Mouse (Mus musculus) stomach, postnatal 0 days (tissue): ENCODE measurements around the gene Gm20828.
"Not testable (repeated sequence)": the region's sequence is repeated elsewhere in the genome, so short reads cannot be mapped to it uniquely, and the experiment has no call there.

Source experiments
- CTCF ChIP-seq: IDR thresholded peaks from 2 replicates; pipeline ENCODE4 v1.5.1; 2016; ENCODE audit warnings: antibody characterized with exemption, low read depth, mild to moderate bottlenecking, moderate library complexity
- EP300 ChIP-seq: optimal IDR thresholded peaks from 2 replicates; pipeline ENCODE3; 2016; ENCODE audit warnings: antibody characterized with exemption

- not testable (repeated sequence) for TF ChIP-seq CTCF, EP300
These were observed at the start of gene Gm20828 for GRCm38 (mm10) chrY:11199274-11199673.
